22 mouse cellular contexts compared by ENCODE assay signal in the genomic region with DNA sequence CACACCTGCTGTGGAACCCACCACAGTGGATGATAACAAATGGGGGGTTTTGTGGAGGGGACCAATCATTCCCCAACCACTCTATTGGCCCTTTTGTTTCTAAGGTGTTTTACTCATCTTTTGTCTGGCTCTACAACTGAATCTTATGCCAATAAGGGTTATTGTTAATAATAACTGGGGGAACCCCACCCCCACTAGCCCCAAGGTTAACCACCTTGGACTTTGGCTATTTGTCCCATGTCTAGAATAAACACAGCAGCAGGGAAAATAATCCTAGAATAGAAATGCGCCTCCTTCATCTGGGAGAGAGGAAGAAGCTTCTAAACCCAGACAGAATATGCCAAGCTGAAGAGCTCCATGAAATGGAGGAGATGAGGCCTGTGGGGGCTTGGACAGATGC.
DNase-seq lines count a peak whose midpoint lies in the region; ATAC-seq and TF ChIP-seq lines count a peak whose summit lies in the region.
"Had no signal": no experiment of that assay in that cellular context is flagged by ENCODE, and none has a peak within 500 bp of the region (broad histone marks: within the 10 kb centered on the region; RNA-seq: fewer than 3 reads in every experiment).

No protein-coding gene starts in this region.

- no peak overlapping the region for H3K9ac ChIP-seq in kidney, embryonic 14.5 days (ENCODE audit: low read depth, low read length)
- no peak overlapping the region for H3K9ac ChIP-seq in liver, adult 2 months (ENCODE audit: low read depth, low read length)
- H3K9ac ChIP-seq: embryonic facial prominence, embryonic 13.5 days; embryonic facial prominence, embryonic 15.5 days; forebrain, embryonic 13.5 days; forebrain, embryonic 15.5 days had no signal

- peak; percentile 71 for DNase-seq in kidney, adult 2 months
- no peak for DNase-seq in kidney, adult 18-20 months
- peak; percentile 70 for DNase-seq in kidney, adult 9 months
- DNase-seq in liver, adult 2 months (ENCODE audit: extremely low read depth, low read depth, low spot score): peak; percentile 25
- DNase-seq in liver: no peak
- no peak for DNase-seq in left cerebral cortex, postnatal 36 days (ENCODE audit: low spot score in 2 of 2)
- DNase-seq: adrenal gland, adult 2 months; adrenal gland, postnatal 10 days; adrenal gland, postnatal 25 days; cerebellum, adult 11 months; cerebellum, adult 18-20 months; cerebellum, adult 8-10 months; cerebellum, adult 9-11 months; cerebellum, postnatal 14 days; cerebellum, postnatal 36 days; embryo, embryonic 11 days had no signal

- H3K27me3 ChIP-seq in kidney, adult 2 months (replicated peaks; ENCODE audit: control insufficient read depth, insufficient read depth, low read length): no peaks in the 10 kb centered on the region
- H3K27me3 ChIP-seq in kidney, embryonic 14.5 days (ENCODE audit: control insufficient read depth, insufficient read depth, low read length): no peaks in the 10 kb centered on the region
- no peaks in the 10 kb centered on the region for H3K27me3 ChIP-seq in liver, adult 2 months (ENCODE audit: control insufficient read depth, insufficient read depth, low read length)
- H3K27me3 ChIP-seq: embryonic facial prominence, embryonic 13.5 days; embryonic facial prominence, embryonic 15.5 days; forebrain, embryonic 13.5 days; forebrain, embryonic 15.5 days had no signal

- H3K9me3 ChIP-seq in kidney, embryonic 14.5 days (ENCODE audit: control insufficient read depth, low read length): no peaks in the 10 kb centered on the region
- H3K9me3 ChIP-seq: embryonic facial prominence, embryonic 13.5 days; embryonic facial prominence, embryonic 15.5 days; forebrain, embryonic 13.5 days; forebrain, embryonic 15.5 days had no signal

- no peak overlapping the region for H3K4me2 ChIP-seq in kidney, embryonic 14.5 days (replicated peaks; ENCODE audit: low read depth, low read length)
- H3K4me2 ChIP-seq: embryonic facial prominence, embryonic 13.5 days; embryonic facial prominence, embryonic 15.5 days; forebrain, embryonic 13.5 days; forebrain, embryonic 15.5 days had no signal

- H3K27ac ChIP-seq in kidney, adult 2 months (ENCODE audit: insufficient read depth, low read depth, low read length): no peak overlapping the region
- H3K27ac ChIP-seq in kidney, embryonic 14.5 days (ENCODE audit: low read depth, low read length): no peak overlapping the region
- H3K27ac ChIP-seq in liver, adult 2 months (replicated peaks; ENCODE audit: insufficient read depth, low read depth, low read length): no peak overlapping the region
- H3K27ac ChIP-seq in embryonic fibroblast, embryonic 13.5 days (ENCODE audit: insufficient read depth, low read length): peak overlapping the region; percentile 95; the same call in 1 of the 2 replicates
- H3K27ac ChIP-seq: embryonic facial prominence, embryonic 13.5 days; embryonic facial prominence, embryonic 15.5 days; forebrain, embryonic 13.5 days; forebrain, embryonic 15.5 days had no signal

- 70% methylated on average over 1 of the region's 1 CpGs for WGBS in kidney, adult 2 months
- 84% methylated on average over 1 of the region's 1 CpGs for WGBS in kidney, embryonic 14.5 days
- 58% methylated on average over 1 of the region's 1 CpGs for WGBS in liver, adult 2 months

- intact Hi-C loops in left cerebral cortex, postnatal 36 days (cut with DNase I): no loop called here

- peaks cover 4% of the 10 kb centered on the region; the same call in 1 of the 2 replicates for H3K4me1 ChIP-seq in kidney, adult 2 months (ENCODE audit: control insufficient read depth, insufficient read depth, low read length)
- no peaks in the 10 kb centered on the region for H3K4me1 ChIP-seq in kidney, embryonic 14.5 days (ENCODE audit: control insufficient read depth, insufficient read depth, low read length)
- H3K4me1 ChIP-seq in liver, adult 2 months (ENCODE audit: control insufficient read depth, insufficient read depth, low read length): peaks cover 4% of the 10 kb centered on the region
- 0 out of 2 replicates have a peak, but pooled peaks cover 6% of the 10 kb centered on the region for H3K4me1 ChIP-seq in embryonic fibroblast, embryonic 13.5 days (ENCODE audit: control insufficient read depth, insufficient read depth, low read length)
- H3K4me1 ChIP-seq: embryonic facial prominence, embryonic 13.5 days; embryonic facial prominence, embryonic 15.5 days; forebrain, embryonic 13.5 days; forebrain, embryonic 15.5 days had no signal

- H3K79me2 ChIP-seq in liver, adult 2 months (ENCODE audit: control insufficient read depth, insufficient read depth, low read length): no peaks in the 10 kb centered on the region

- no peak for TF ChIP-seq CTCF in kidney, adult 2 months (conservative IDR thresholded peaks at IDR 0.05; ENCODE audit: insufficient read depth, insufficient read length, low read depth, low read length)
- no peak for TF ChIP-seq CTCF in liver, adult 2 months (IDR thresholded peaks at IDR 0.05; ENCODE audit: low read depth, low read length)
- TF ChIP-seq CTCF in embryonic fibroblast, embryonic 13.5 days (IDR thresholded peaks at IDR 0.05; ENCODE audit: borderline replicate concordance, insufficient read depth, low read length): no peak

- no peak overlapping the region for H3K4me3 ChIP-seq in kidney, adult 2 months (ENCODE audit: insufficient read depth, low read depth, low read length)
- H3K4me3 ChIP-seq in kidney, embryonic 14.5 days (ENCODE audit: low read length): no peak overlapping the region
- H3K4me3 ChIP-seq in liver, adult 2 months (ENCODE audit: insufficient read depth, low read depth, low read length): no peak overlapping the region
- H3K4me3 ChIP-seq in embryonic fibroblast, embryonic 13.5 days (ENCODE audit: insufficient read depth, low read length): no peak overlapping the region
- H3K4me3 ChIP-seq: embryonic facial prominence, embryonic 13.5 days; embryonic facial prominence, embryonic 15.5 days; forebrain, embryonic 13.5 days; forebrain, embryonic 15.5 days had no signal

- no peaks in the 10 kb centered on the region for H3K36me3 ChIP-seq in kidney, adult 2 months (ENCODE audit: control insufficient read depth, insufficient read depth, low read length)
- H3K36me3 ChIP-seq in kidney, embryonic 14.5 days (ENCODE audit: control insufficient read depth, insufficient read depth, low read length): no peaks in the 10 kb centered on the region
- H3K36me3 ChIP-seq in liver, adult 2 months (ENCODE audit: control insufficient read depth, insufficient read depth, low read length): no peaks in the 10 kb centered on the region
- H3K36me3 ChIP-seq: embryonic facial prominence, embryonic 13.5 days; embryonic facial prominence, embryonic 15.5 days; forebrain, embryonic 15.5 days had no signal

- ATAC-seq in kidney, embryonic 14.5 days (ENCODE audit: low FRiP score, low TSS enrichment): no peak
- ATAC-seq: forebrain, embryonic 13.5 days; forebrain, embryonic 15.5 days had no signal

- no peak for TF ChIP-seq POLR2A in kidney, adult 2 months (IDR thresholded peaks at IDR 0.05; ENCODE audit: low read depth, low read length)
- TF ChIP-seq POLR2A in liver, adult 2 months (IDR thresholded peaks at IDR 0.05; ENCODE audit: extremely low read depth, insufficient read depth, low read length): no peak
- TF ChIP-seq POLR2A in embryonic fibroblast, embryonic 13.5 days (IDR thresholded peaks at IDR 0.05; ENCODE audit: low read depth, low read length): no peak

Comparison
In these comparisons a context has a peak if more than half of its experiments do, and no peak if none do; other contexts are left out.
1. DNase-seq: peak in kidney, adult 2 months (single experiment), kidney, adult 9 months (single experiment) and liver, adult 2 months (single experiment); none in kidney, adult 18-20 months (single experiment), liver (single experiment) and left cerebral cortex, postnatal 36 days (0 of 2).